Mouse (Mus musculus) common myeloid progenitor, adult 5-6 weeks (primary cell): Measurements from ENCODE around the gene Btn2a2. TPM values are rescaled to one million over a fixed set of nuclear protein-coding genes. Genes with fewer than 3 reads are reported as not detected.

ENCODE experiments used
- ATAC-seq: replicated peaks from 2 replicates; pipeline ENCODE4 v1.8.0; 2016; ENCODE audit warnings: low read depth, mild to moderate bottlenecking, moderate TSS enrichment, inconsistent platforms; ENCODE audit not compliant: poor library complexity, severe bottlenecking
- total RNA-seq: library from RNA; stranded (forward); fragments of 200-1000, 187-1606 nt; gene quantifications from 2 replicates; pipeline ENCODE4 v1.2.3, GENCODE M21; 2017

Gene Btn2a2
- total RNA-seq, 1 experiment from 2014 or later, result not detected

DNA sequence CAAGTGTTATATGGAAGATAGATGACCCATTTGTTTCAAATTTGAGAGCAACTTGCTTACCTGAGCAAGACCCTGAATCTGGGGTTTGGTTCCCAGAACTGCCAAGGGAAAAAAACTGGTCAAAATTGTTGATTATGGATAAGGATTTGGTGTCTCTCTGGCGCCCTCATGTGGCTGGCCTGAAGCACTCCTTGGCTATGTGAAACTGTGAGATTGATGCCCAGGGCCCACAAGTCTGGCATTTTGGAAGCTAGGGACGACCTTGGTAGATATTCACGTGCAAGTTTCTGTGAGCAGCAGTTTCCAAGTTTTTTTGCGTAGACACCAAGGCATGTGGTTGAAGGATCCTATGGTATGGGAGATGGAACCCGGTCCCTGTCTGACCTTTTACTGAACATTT lies 36.0 kb upstream of the Btn2a2 start:
- ATAC-seq, result peak; percentile 63

- ATAC-seq, result no peak
These were observed 35.3 kb upstream of the Btn2a2 start for GRCm38 (mm10) chr13:23523976-23524375.

- 0 out of 2 replicates have a peak, but pooled peaks have one; percentile 19 for ATAC-seq
These were observed 33.0 kb upstream of the Btn2a2 start for GRCm38 (mm10) chr13:23521703-23522102.

- ATAC-seq, result peak; percentile 13; the same call in 1 of the 2 replicates
These were observed 30.8 kb upstream of the Btn2a2 start for GRCm38 (mm10) chr13:23519416-23519815.

DNA sequence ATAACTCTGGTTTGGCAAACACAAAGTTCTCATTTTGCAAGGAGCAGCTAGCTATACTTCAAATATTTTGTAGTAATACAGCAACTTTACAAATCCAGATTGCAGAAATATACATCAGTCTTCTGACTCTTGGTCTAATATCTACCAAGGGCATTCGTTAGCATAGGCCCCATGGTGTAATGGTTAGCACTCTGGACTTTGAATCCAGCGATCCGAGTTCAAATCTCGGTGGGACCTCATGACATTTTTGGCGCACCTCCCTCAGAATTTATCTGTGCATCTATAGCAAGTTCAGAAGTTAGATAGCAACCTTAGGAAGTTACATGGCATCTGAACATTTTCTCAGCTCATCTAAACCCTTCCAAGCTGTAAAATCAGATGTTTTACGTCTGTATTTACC lies 30.2 kb upstream of the Btn2a2 start:
- ATAC-seq, result peak; percentile 14; the same call in 1 of the 2 replicates

- ATAC-seq, result no peak; the same call in 1 of the 2 replicates
These were observed 29.6 kb upstream of the Btn2a2 start for GRCm38 (mm10) chr13:23518295-23518603.

DNA sequence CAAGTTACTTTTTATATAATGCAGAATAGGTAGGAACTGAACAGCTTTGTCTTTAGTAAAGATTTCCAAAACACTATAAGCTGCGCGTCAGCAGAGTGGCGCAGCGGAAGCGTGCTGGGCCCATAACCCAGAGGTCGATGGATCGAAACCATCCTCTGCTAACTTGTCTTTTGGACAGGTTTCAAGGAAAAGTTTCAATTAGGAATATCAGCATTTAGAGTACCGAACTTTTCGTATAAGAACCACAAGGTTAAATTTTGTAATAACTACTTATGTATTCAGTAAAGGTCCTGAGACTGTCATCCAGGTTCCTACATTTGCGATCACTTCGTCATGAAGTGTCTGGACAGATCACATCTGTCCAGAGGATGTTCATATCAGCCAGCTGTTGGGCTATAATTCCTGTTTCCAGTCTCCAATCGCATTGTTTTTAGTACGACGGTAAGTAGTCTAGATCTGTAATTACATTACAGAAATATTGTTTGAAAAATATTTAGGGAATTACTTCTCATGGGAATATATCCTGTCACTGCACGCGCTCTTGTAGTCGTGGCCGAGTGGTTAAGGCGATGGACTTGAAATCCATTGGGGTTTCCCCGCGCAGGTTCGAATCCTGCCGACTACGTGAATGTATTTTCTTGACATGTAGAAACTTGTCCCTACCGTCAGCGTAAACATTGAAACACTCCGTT lies 29.1 kb upstream of the Btn2a2 start:
- ATAC-seq, result peak; percentile 40

GRCm38 (mm10) chr13:23516822-23517602 lies 28.4 kb upstream of the Btn2a2 start:
- peak; percentile 41 for ATAC-seq

- no peak for ATAC-seq
These were observed 27.4 kb upstream of the Btn2a2 start for GRCm38 (mm10) chr13:23515826-23516620.

DNA sequence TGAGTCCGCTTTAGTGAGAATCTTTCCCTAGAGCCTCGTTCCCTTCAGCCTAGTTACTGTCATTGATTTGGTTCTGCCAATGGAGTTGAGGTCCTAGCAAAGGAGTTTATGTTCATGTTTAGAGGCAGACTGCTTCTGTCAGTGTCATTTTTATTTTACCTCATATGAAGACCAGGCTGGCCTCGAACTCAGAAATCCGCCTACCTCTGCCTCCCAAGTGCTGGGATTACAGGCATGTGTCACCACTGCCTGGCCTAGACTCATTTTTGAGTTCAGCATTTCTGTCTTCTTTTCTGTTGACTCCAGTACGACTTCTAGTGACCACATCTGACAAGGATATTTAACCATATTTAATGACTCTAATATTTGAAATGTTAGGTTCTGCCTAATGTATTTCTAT lies 26.6 kb upstream of the Btn2a2 start:
- ATAC-seq, result no peak

DNA sequence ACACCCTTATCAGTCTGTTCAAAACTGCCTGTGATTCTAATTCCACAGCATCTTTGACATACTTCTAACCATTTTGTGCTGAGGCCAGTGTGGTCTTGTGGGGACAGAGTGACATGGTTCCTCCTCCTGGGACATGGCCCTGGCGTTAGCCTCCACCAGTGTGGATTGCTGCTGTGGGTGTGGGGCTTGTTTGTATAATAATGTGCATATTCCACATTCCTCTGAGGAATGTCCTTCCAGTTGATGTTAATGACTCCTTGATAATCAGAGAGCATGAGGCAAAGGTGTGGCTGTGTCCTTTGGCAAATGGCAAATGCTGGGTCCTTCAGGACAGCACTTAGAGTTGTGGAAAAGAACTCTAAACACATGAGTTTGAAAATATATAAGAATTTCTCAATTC lies 24.9 kb upstream of the Btn2a2 start:
- no peak for ATAC-seq

DNA sequence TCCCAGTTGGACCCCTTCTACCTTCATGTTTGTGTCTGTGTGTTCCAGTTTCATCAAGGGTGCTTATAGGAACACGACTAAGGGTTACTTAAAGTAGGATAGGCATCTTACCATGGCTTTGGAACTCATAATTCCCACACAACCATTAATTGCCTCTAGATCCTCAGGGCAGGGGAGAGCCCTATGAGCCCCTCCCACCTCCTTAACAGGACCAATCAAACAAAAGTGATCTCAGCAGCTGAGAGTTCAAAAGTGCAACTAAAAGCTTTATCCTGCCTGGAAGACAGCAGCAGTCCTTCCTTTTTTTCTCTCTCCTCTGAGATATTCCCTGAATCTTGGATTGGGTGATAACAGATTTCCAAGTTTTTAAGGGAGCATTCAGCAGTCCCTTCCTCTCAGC lies 21.5 kb upstream of the Btn2a2 start:
- ATAC-seq, result no peak

GRCm38 (mm10) chr13:23506819-23507515 lies 18.3 kb upstream of the Btn2a2 start:
- no peak for ATAC-seq

- ATAC-seq, result no peak; the same call in 1 of the 2 replicates
These were observed 17.7 kb upstream of the Btn2a2 start for GRCm38 (mm10) chr13:23506351-23506750.

DNA sequence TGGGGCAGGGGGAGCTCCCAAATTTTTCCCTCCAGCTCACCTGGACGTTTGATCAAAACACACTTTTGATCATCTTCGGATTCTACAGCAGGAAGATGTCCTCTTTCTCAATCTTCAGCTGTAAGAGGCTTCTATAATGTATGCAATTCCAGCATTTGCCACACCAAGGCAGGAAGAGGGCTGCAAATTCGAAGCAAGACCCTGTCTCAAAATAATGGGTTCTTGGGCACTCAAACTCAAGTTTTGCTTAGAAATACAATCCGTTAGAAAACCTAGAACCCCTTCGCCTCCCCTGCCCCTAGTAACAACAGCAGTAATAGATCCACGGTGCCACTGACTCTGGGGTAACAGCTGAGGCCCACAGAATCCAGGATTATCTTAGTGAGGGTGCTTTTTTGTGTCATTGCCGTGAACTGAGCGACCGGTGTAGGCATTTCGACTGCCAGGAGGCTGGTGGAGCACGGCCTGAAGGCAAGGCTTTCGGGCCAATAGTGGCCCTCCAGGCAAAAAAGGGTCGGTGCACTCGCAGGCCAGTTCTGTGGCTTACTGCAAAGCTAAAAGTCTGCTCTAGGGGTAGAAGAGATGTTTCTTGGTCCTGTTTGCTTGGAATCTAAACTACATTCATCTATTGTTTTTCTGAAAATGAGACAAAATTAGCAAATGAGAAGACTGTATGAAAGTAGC lies 17.1 kb upstream of the Btn2a2 start:
- ATAC-seq, result no peak

- ATAC-seq, result peak; percentile 53
These were observed 15.1 kb upstream of the Btn2a2 start for GRCm38 (mm10) chr13:23503797-23504196.

- ATAC-seq, result no peak
These were observed 14.3 kb upstream of the Btn2a2 start for GRCm38 (mm10) chr13:23502916-23503315.

GRCm38 (mm10) chr13:23502031-23502567 lies 13.4 kb upstream of the Btn2a2 start:
- no peak for ATAC-seq

DNA sequence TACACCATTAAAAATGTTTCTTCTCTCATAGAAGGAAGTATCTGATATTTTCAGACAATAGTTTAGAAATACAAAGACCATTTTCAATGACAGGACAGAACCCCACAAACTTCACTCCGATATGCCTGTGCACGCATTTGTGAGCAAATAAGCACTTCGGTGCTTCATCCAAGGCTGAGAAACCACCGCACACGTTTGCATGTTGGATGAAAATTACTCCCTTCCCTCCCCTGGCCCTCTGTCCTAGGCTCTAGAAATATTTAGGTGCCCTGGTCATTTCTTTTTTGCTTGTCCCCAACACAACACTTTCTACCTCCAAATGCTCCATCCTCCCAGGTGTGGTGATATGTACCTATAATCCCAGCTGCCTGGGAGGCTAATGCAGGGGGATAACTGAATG lies 12.9 kb upstream of the Btn2a2 start:
- ATAC-seq, result no peak
